Mouse (Mus musculus) induced T-regulatory cell, adult 2 months (primary cell): Measurements from ENCODE around the gene Mcpt1.
"Not testable (repeated sequence)": the region's sequence is repeated elsewhere in the genome, so short reads cannot be mapped to it uniquely, and the experiment has no call there.

Experiments
- DNase-seq: peaks from one replicate; pipeline ENCODE4 v3.0.0-alpha.2; 2012; ENCODE audit warnings: low read depth

The Mcpt1 gene

GRCm38 (mm10) chr14:56017671-56018070 lies at the start of gene Mcpt1:
Gene Mcpt1, plus strand, starts transcription at chr14:56017971.
- not testable (repeated sequence) for DNase-seq

GRCm38 (mm10) chr14:55987464-55987863 lies 30.3 kb upstream of the Mcpt1 start:
- not testable (repeated sequence) for DNase-seq

- no peak for DNase-seq
Observed at GRCm38 (mm10) chr14:56013147-56013546, 4.6 kb upstream of the Mcpt1 start.

- DNase-seq = no peak
Observed at GRCm38 (mm10) chr14:56013924-56014323, 3.8 kb upstream of the Mcpt1 start.

- DNase-seq = no peak
Observed at GRCm38 (mm10) chr14:56019446-56019845, 1.7 kb downstream of the Mcpt1 start.

DNA sequence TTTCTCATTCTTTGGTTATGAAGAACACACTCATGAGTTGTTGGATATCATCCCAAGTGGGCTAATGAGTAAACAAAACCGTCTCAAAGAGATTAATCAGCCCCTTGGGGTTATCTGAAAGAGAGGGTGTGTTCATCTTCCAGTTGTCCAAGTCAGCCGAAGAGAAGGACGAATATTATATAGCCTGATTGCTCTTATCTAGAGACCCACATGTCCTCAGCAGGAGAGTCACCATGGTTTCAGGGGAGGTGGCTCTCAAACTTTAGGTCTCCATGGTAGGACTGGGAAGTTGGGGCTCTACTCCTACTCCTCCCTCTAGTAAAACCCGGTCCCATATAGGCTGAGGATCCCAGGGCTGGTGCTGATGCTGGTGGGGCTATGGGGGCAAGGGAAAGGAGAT lies 3.5 kb downstream of the Mcpt1 start:
- DNase-seq = not testable (repeated sequence)

- not testable (repeated sequence) for DNase-seq
Observed at GRCm38 (mm10) chr14:56030395-56030794, 12.6 kb downstream of the Mcpt1 start, which contains the start of gene Mcpt9. Gene Mcpt9, minus strand, starts transcription at chr14:56030495.

- DNase-seq = no peak
Observed at GRCm38 (mm10) chr14:56034433-56034832, 16.7 kb downstream of the Mcpt1 start.

DNA sequence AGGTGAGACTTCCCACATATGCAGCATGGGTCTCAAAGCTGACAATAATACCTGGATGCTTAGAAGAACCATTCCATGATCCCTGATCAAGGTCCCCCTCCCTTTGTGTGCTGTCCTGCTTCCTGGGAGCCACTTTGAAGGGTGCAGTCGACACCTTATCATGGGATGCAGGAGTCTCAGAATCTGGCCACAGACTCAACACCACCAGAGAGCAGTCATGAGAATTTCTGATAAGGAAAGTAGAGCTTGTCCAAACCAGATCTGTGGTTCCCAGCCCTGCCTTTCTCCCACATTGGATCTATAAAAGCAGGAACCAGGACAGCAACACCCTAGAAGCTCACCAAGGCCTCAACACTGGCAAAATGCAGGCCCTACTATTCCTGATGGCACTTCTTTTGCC lies 24.0 kb downstream of the Mcpt1 start, which contains the start of gene Mcpt2:
Mcpt2 (plus strand) TSS at position 250 of the 400 bp plus-strand sequence.
- not testable (repeated sequence) for DNase-seq

GRCm38 (mm10) chr14:56055408-56055807 lies 37.6 kb downstream of the Mcpt1 start:
- no peak for DNase-seq

GRCm38 (mm10) chr14:56057722-56058121 lies 40.0 kb downstream of the Mcpt1 start:
- DNase-seq = no peak

- not testable (repeated sequence) for DNase-seq
Observed at GRCm38 (mm10) chr14:56062213-56062612, 44.4 kb downstream of the Mcpt1 start, which contains the start of gene Mcpt4. Gene Mcpt4, minus strand, starts transcription at chr14:56062313.
